Mouse (Mus musculus) lung, embryonic 14.5 days (tissue): Measurements from ENCODE around the gene Grk6. TPM values are rescaled to one million over a fixed set of nuclear protein-coding genes. Genes with fewer than 3 reads are reported as not detected.
A peak's percentile ranks its signal among the peaks of the same experiment; 100 is the strongest.

Experiments used
- ATAC-seq: fragments of 200-750 bp; cut with Nextera tagmentation; 2 replicates; pipeline ENCODE4 v1.8.0; 2017; ENCODE audit warnings: mild to moderate bottlenecking, moderate TSS enrichment, moderate library complexity; ENCODE audit not compliant: insufficient read depth
- DNase-seq: peaks from one replicate; pipeline ENCODE4 v3.0.0-alpha.2; 2015
- H3K27ac ChIP-seq: fragments of 300-500 bp; sonication (generic); 2 replicates; pipeline ENCODE4 v1.5.1; 2014; ENCODE audit warnings: low read depth, mild to moderate bottlenecking, moderate library complexity
- H3K27me3 ChIP-seq: fragments of 300-500 bp; sonication (generic); 2 replicates; pipeline ENCODE4 v1.6.1; 2014; ENCODE audit warnings: low read length, control low read depth; ENCODE audit not compliant: insufficient read depth
- H3K36me3 ChIP-seq: fragments of 300-500 bp; sonication (generic); 2 replicates; pipeline ENCODE4 v1.6.1; 2014; ENCODE audit warnings: control low read depth; ENCODE audit not compliant: insufficient read depth
- H3K4me1 ChIP-seq: fragments of 300-500 bp; sonication (generic); 2 replicates; pipeline ENCODE4 v1.6.1; 2014; ENCODE audit warnings: antibody characterized with exemption, control low read depth; ENCODE audit not compliant: insufficient read depth
- H3K4me2 ChIP-seq: fragments of 300-500 bp; sonication (generic); 2 replicates; pipeline ENCODE4 v1.6.1; 2014; ENCODE audit warnings: mild to moderate bottlenecking
- H3K4me3 ChIP-seq: fragments of 300-500 bp; sonication (generic); 2 replicates; pipeline ENCODE4 v1.5.1; 2014; ENCODE audit warnings: low read depth, low read length
- H3K9ac ChIP-seq: fragments of 300-500 bp; sonication (generic); 2 replicates; pipeline ENCODE4 v1.6.1; 2014
- H3K9me3 ChIP-seq: fragments of 300-500 bp; sonication (generic); 2 replicates; pipeline ENCODE4 v1.6.1; 2016; ENCODE audit warnings: low read depth, low read length, control low read depth
- CTCF ChIP-seq: IDR thresholded peaks from 2 replicates; pipeline ENCODE4 v1.5.1; 2016; ENCODE audit warnings: antibody characterized with exemption, low read depth
- whole genome bisulfite sequencing: fragments of 180-500 bp; shearing (Covaris S2); extraction: QIAGEN DNeasy Blood & Tissue Kit; methylation state at CpG from one replicate; pipeline ENCODE4 v1.1.7; 2014; 5-methylcytosine and 5-hydroxymethylcytosine counted together
- polyA plus RNA-seq: library from polyadenylated mRNA; unstranded; fragments of >200 nt; fragmentation: Nextera tagmentation; extraction: Ambion mirVana; gene quantifications from 2 replicates; pipeline ENCODE4 v1.2.1, GENCODE M21; 2014

Gene Grk6
- polyA plus RNA-seq, 1 experiment from 2014 or later: 71.0 TPM

DNA sequence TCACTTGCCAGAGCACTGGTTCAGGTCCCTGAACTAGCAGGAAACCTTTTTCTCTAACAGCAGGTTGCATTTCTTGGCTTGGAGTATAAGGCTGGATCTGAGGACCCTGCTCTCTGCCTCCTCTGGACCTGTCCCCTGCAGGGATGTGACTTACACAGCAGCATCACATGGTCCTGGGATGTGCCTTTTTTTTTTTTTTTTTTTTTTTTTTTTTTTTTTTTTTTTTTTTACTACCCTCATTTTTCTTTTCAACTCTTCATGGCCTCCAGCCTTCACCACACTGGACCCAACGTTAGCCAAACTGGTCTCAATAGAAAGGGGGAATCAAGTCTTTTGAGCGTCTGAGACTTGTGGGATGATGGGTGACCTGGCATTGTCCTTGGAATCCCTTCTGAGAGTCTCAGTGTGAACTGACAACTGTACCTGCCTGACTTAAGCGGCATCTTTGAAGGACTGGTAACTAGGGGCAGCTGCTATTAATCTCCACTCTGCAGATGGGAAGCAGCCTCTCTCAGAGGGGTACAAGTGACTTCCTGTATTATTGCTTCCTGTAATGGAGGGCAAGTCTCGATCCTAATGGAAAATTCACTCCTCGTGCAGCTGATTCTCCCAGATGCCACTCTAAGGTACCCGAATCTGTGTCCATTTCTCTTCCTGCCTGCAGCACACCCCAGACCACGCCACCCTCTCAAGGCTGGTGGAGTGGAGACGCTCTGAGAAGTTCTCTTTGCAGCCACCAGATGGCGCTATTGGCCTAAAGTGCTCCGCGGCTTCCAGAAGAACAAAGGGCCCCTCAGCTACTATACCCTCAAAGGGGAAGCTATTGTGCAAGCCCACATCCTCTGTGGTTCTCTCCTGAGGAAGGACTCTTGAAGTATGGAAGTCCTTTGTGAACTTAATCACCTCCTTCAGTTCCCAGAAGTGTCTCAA lies 39.8 kb upstream of the Grk6 start:
- Histone ChIP-seq H3K9ac (0 out of 2 replicates have a peak overlapping the region, but pooled peaks have one; percentile 7), H3K27ac (no peak overlapping the region), H3K4me3 (no peak overlapping the region), H3K4me1 (no peaks in the 10 kb centered on the region), H3K36me3 (no peaks in the 10 kb centered on the region), H3K9me3 (no peaks in the 10 kb centered on the region), H3K4me2 (no peak overlapping the region), H3K27me3 (0 out of 2 replicates have a peak, but pooled peaks cover 2% of the 10 kb centered on the region)
- peak; percentile 96 for TF ChIP-seq CTCF
- WGBS: 12% methylated on average over 11 of the region's 11 CpGs
- peak; percentile 92; the same call in 1 of the 2 replicates for ATAC-seq
- DNase-seq: peak; percentile 96

DNA sequence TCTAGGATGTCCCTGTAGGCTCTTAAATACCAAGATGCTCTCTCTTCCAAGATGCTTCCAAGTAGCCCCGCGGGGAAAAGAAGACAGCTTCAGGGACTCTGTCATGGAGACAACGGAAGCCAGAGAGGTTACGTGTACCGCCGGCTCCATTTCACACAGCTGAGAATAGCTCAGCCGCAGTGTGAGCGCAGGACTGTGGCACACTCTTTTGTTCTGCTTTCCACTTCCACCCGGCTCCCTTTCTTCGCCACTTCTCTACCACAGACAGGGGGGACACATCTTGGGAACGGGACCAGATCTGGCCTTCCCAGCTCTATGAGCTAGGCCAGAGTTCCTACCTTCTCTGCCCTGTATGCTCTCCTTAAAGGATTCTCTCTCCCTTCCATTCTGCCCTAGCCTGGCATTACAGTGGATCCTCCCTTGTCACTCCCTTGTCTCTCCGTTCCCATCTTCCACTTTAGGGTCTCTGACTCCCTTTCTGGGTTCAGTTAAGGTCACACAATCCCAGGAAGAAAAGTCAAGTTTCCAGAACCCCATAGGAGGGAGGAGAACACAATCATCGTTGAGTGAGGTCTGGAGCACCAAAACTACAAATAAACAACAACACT lies 39.0 kb upstream of the Grk6 start:
- WGBS: 65% methylated on average over 13 of the region's 13 CpGs
- Histone ChIP-seq H3K27me3 (0 out of 2 replicates have a peak, but pooled peaks cover 2% of the 10 kb centered on the region), H3K4me1 (no peaks in the 10 kb centered on the region), H3K4me2 (no peak overlapping the region), H3K9ac (0 out of 2 replicates have a peak overlapping the region, but pooled peaks have one; percentile 7), H3K4me3 (no peak overlapping the region), H3K9me3 (no peaks in the 10 kb centered on the region), H3K36me3 (no peaks in the 10 kb centered on the region), H3K27ac (no peak overlapping the region)
- TF ChIP-seq CTCF: no peak
- ATAC-seq (peak; percentile 41; the same call in 1 of the 2 replicates), DNase-seq (no peak)

GRCm38 (mm10) chr13:55407341-55407740 lies 37.5 kb upstream of the Grk6 start:
- Histone ChIP-seq H3K27me3 (0 out of 2 replicates have a peak, but pooled peaks cover 2% of the 10 kb centered on the region), H3K4me2 (no peak overlapping the region), H3K4me1 (no peaks in the 10 kb centered on the region), H3K4me3 (no peak overlapping the region), H3K27ac (no peak overlapping the region), H3K9ac (no peak overlapping the region), H3K9me3 (no peaks in the 10 kb centered on the region), H3K36me3 (no peaks in the 10 kb centered on the region)
- WGBS: 81% methylated on average over 4 of the region's 4 CpGs
- no peak for DNase-seq
- TF ChIP-seq CTCF: no peak
- ATAC-seq: no peak

DNA sequence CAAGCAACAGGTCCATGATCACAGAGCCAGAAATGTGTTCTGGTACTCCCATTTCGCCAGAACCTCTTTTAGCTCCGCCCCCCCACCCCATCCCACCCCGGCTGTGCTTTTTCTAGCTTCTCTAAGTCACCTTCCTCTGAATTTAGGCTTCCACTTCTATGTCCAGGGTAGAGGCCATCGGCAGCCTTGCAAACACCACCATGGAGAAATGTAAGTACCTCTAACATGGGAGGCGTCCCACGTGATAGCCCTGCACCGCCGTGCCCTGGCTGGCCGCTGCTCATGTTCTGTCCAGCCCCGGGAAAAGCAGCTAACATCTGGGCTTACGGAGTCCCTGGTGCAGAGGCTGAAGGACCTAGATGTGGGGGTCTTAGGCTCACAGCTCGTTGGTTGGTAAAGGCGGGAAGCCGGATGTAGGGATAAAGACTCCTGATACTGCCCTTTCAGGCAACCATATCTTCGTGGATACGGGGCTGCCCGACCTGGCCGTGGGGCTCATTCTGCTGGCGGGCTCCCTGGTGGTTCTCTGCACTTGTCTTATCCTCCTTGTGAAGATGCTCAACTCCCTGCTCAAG lies 36.2 kb upstream of the Grk6 start:
- Histone ChIP-seq H3K36me3 (no peaks in the 10 kb centered on the region), H3K4me1 (no peaks in the 10 kb centered on the region), H3K27ac (no peak overlapping the region), H3K27me3 (0 out of 2 replicates have a peak, but pooled peaks cover 9% of the 10 kb centered on the region), H3K4me3 (no peak overlapping the region), H3K9ac (no peak overlapping the region), H3K4me2 (no peak overlapping the region), H3K9me3 (no peaks in the 10 kb centered on the region)
- WGBS: 81% methylated on average over 19 of the region's 19 CpGs
- no peak for TF ChIP-seq CTCF
- ATAC-seq: no peak
- DNase-seq: no peak

DNA sequence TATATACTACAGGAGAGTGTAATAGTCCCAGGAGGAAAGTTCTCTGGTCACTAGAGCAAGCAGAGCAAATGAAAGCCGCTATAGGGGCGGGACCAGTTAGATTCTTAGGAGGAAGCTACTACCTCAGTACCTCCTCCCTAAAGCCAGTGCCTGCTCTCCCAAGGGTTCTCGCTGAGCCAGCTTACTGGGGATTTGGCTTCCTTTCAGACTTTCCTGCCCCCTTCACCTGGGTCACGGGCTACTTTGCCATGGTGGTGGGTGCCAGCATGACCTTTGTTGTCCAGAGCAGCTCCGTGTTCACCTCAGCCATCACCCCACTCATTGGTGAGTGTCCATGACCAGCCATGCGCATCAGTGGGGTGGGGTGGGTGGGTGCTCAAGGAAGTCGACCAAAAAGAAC lies 33.0 kb upstream of the Grk6 start:
- H3K27me3 ChIP-seq: 0 out of 2 replicates have a peak, but pooled peaks cover 9% of the 10 kb centered on the region
- no peaks in the 10 kb centered on the region for H3K9me3 ChIP-seq
- WGBS: 61% methylated on average over 7 of the region's 7 CpGs
- DNase-seq: no peak
- H3K4me3 ChIP-seq: no peak overlapping the region
- no peak for TF ChIP-seq CTCF
- no peaks in the 10 kb centered on the region for H3K36me3 ChIP-seq
- no peak overlapping the region for H3K4me2 ChIP-seq
- no peak overlapping the region for H3K27ac ChIP-seq
- no peaks in the 10 kb centered on the region for H3K4me1 ChIP-seq
- no peak overlapping the region for H3K9ac ChIP-seq
- ATAC-seq: no peak

GRCm38 (mm10) chr13:55412643-55413307 lies 32.1 kb upstream of the Grk6 start:
- no peak for DNase-seq
- TF ChIP-seq CTCF: no peak
- no peak for ATAC-seq
- Histone ChIP-seq H3K9ac (no peak overlapping the region), H3K9me3 (no peaks in the 10 kb centered on the region), H3K4me3 (no peak overlapping the region), H3K36me3 (no peaks in the 10 kb centered on the region), H3K4me1 (no peaks in the 10 kb centered on the region), H3K27me3 (0 out of 2 replicates have a peak, but pooled peaks cover 7% of the 10 kb centered on the region), H3K27ac (no peak overlapping the region), H3K4me2 (no peak overlapping the region)
- 78% methylated on average over 13 of the region's 13 CpGs for WGBS
